15 mouse cellular contexts compared by ENCODE assay signal in genomic region chr10:99238537-99238936, GRCm38 (mm10).
"Had no signal": no experiment of that assay in that cellular context is flagged by ENCODE, and none has a peak within 500 bp of the region (broad histone marks: within the 10 kb centered on the region; RNA-seq: fewer than 3 reads in every experiment).

No protein-coding gene starts in this region.

- H3K4me2 ChIP-seq: limb, embryonic 15.5 days; liver, embryonic 11.5 days; lung, embryonic 14.5 days; midbrain, embryonic 12.5 days had no signal

- DNase-seq: kidney, postnatal 25 days; layer of hippocampus, adult 9-11 months; liver, postnatal 0 days; lung, embryonic 14.5 days; thymus, adult 18-20 months; thymus, postnatal 36 days had no signal

- H3K4me1 ChIP-seq: midbrain, embryonic 12.5 days had no signal

- H3K9ac ChIP-seq: limb, embryonic 15.5 days; liver, embryonic 14.5 days; liver, postnatal 0 days; lung, embryonic 14.5 days; midbrain, embryonic 12.5 days had no signal

- H3K27me3 ChIP-seq: limb, embryonic 15.5 days; midbrain, embryonic 12.5 days had no signal

- ATAC-seq: liver, postnatal 0 days; lung, postnatal 0 days; midbrain, embryonic 16.5 days had no signal

- H3K27ac ChIP-seq: kidney, postnatal 0 days; layer of hippocampus, adult 2 months; limb, embryonic 15.5 days; liver, embryonic 14.5 days; macrophage; midbrain, embryonic 12.5 days had no signal

- H3K4me3 ChIP-seq: layer of hippocampus, adult 2 months; limb, embryonic 15.5 days; midbrain, embryonic 12.5 days had no signal

- H3K36me3 ChIP-seq: limb, embryonic 15.5 days; midbrain, embryonic 12.5 days had no signal

- H3K9me3 ChIP-seq: limb, embryonic 15.5 days; midbrain, embryonic 12.5 days had no signal
